Mouse (Mus musculus) hindbrain, embryonic 11.5 days (tissue): ENCODE results near the gene Btbd9. TPM values are rescaled to one million over a fixed set of nuclear protein-coding genes. Genes with fewer than 3 reads are reported as not detected.

Source experiments
- ATAC-seq: fragments of 200-750 bp; cut with Nextera tagmentation; 2 replicates; pipeline ENCODE4 v1.8.0; 2017; ENCODE audit warnings: mild to moderate bottlenecking, moderate TSS enrichment, moderate library complexity; ENCODE audit not compliant: low FRiP score
- DNase-seq: peaks from one replicate; pipeline ENCODE4 v3.0.0-alpha.2; 2015; ENCODE audit warnings: low spot score
- H3K27ac ChIP-seq: fragments of 300-500 bp; sonication (generic); 2 replicates; pipeline ENCODE4 v1.5.1; 2014; ENCODE audit warnings: mild to moderate bottlenecking, low read depth, low read length
- H3K27me3 ChIP-seq: fragments of 300-500 bp; sonication (generic); 2 replicates; pipeline ENCODE4 v1.6.1; 2014; ENCODE audit warnings: mild to moderate bottlenecking, low read length, moderate library complexity, mixed read lengths; ENCODE audit not compliant: control insufficient read depth, insufficient read depth
- H3K36me3 ChIP-seq: fragments of 300-500 bp; sonication (generic); 2 replicates; pipeline ENCODE4 v1.6.1; 2014; ENCODE audit warnings: mild to moderate bottlenecking, low read length, moderate library complexity, mixed read lengths; ENCODE audit not compliant: control insufficient read depth, insufficient read depth
- H3K4me1 ChIP-seq: fragments of 300-500 bp; sonication (generic); replicated peaks from 2 replicates; pipeline ENCODE4 v1.6.1; 2014; ENCODE audit warnings: low read length, mixed read lengths; ENCODE audit not compliant: control insufficient read depth, insufficient read depth
- H3K4me2 ChIP-seq: fragments of 300-500 bp; sonication (generic); replicated peaks from 2 replicates; pipeline ENCODE4 v1.6.1; 2014; ENCODE audit warnings: mild to moderate bottlenecking, low read depth, low read length
- H3K4me3 ChIP-seq: fragments of 300-500 bp; sonication (generic); 2 replicates; pipeline ENCODE4 v1.5.1; 2014; ENCODE audit warnings: low read depth, low read length
- H3K9ac ChIP-seq: fragments of 300-500 bp; sonication (generic); 2 replicates; pipeline ENCODE4 v1.6.1; 2014; ENCODE audit warnings: low read depth, low read length
- H3K9me3 ChIP-seq: fragments of 300-500 bp; sonication (generic); 2 replicates; pipeline ENCODE4 v1.6.1; 2016; ENCODE audit warnings: low read length; ENCODE audit not compliant: control insufficient read depth
- WGBS: fragments of 180-500 bp; shearing (Covaris S2); extraction: QIAGEN DNeasy Blood & Tissue Kit; methylation state at CpG from one replicate; pipeline ENCODE4 v1.1.7; 2014; 5-methylcytosine and 5-hydroxymethylcytosine counted together
- polyA plus RNA-seq: library from polyadenylated mRNA; unstranded; fragments of >200 nt; fragmentation: Nextera tagmentation; extraction: Ambion mirVana; gene quantifications from 2 replicates; pipeline ENCODE4 v1.2.1, GENCODE M21; 2014

Gene Btbd9
- polyA plus RNA-seq, 1 experiment from 2014 or later = 63.0 TPM

DNA sequence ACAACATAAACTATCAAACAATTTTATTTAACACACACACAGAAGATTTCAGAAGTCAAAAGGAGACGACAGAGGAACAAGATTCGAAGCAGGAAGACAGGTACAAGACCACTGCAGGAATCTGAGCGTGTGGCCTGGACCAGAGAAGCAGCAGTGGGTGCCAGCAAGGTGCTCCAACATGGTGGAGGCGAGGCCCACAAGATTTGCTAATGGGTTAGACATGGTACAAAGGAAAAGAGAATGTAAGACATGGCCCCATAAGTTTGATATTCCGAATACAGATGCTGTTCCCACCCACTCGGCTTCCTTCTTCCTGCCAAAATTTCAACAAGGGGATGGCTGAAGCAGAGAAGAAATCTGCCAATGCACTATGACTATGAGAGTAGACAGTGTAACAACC is 94.5 kb downstream of the Btbd9 start:
- Histone ChIP-seq H3K36me3 (no peaks in the 10 kb centered on the region), H3K9me3 (no peaks in the 10 kb centered on the region), H3K4me3 (no peak overlapping the region), H3K4me1 (no peaks in the 10 kb centered on the region), H3K4me2 (no peak overlapping the region), H3K27ac (no peak overlapping the region), H3K27me3 (no peaks in the 10 kb centered on the region), H3K9ac (no peak overlapping the region)
- ATAC-seq = no peak
- no peak for DNase-seq
- WGBS = 96% methylated on average over 6 of the region's 6 CpGs

DNA sequence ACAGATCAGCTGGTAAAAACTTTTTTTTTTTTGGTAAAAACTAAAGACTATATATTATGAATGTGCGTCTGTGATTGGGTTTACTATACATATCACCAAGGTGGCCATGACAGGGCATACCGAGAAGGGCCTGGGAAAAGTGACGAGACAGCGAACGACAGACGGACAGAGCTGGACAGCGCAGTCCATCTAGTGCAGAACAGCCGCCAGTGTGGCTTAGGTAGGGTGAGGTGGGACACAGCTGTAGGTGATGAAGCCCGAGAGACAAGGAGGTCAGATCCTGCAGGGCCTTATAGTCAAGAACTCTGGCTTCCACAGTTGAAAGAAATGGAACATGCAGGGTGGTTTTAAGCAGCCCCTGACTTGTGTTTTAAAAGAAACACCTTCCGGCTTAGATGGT is 94.9 kb downstream of the Btbd9 start:
- Histone ChIP-seq H3K4me2 (no peak overlapping the region), H3K27me3 (no peaks in the 10 kb centered on the region), H3K4me1 (no peaks in the 10 kb centered on the region), H3K36me3 (no peaks in the 10 kb centered on the region), H3K4me3 (no peak overlapping the region), H3K9me3 (no peaks in the 10 kb centered on the region), H3K27ac (no peak overlapping the region), H3K9ac (no peak overlapping the region)
- DNase-seq (no peak), ATAC-seq (no peak)
- 94% methylated on average over 10 of the region's 10 CpGs for WGBS

DNA sequence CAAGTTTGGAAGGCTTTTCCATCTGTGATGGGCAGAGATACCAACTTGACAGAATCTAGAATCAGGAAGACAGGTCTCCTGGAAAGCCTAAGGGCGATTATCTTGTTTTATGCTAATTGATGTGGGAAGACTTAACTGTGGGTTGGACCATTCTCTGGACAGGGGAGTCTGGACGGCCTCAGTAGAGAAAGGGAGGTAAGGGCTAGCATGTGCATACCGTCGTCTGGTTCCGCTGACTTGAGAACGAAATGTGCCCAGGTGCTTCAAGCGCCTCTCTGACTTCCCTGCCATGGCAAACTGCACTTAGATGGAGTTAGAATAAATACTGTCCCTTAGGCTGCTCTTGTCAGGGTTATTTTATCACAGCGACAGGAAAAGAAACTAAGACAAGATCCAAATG is 95.9 kb downstream of the Btbd9 start:
- no peak for DNase-seq
- ATAC-seq = no peak
- H3K9me3 ChIP-seq = no peaks in the 10 kb centered on the region
- 93% methylated on average over 8 of the region's 8 CpGs for WGBS
- no peak overlapping the region for H3K9ac ChIP-seq
- H3K4me3 ChIP-seq = no peak overlapping the region
- H3K27me3 ChIP-seq = no peaks in the 10 kb centered on the region
- no peaks in the 10 kb centered on the region for H3K36me3 ChIP-seq
- H3K27ac ChIP-seq = no peak overlapping the region
- no peaks in the 10 kb centered on the region for H3K4me1 ChIP-seq
- H3K4me2 ChIP-seq = no peak overlapping the region

DNA sequence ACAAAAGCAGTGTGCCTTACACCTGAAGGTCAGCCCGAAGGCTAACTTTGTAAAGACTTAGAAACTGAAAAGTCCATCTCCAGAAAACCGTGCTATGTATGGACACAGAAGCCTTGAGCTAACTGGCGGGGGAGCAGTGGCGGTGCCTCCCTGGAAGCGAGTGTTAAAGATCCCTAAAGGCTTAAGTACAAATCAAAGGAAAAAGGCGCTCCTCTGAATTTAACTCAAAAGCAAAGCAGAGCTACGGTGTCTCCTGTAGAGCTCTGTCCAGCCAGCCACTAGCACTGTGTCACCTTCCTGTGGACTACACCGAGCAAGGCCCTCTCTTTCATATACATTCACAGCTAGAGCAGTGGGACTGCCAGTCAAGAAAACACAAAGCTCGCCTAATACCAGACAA is 98.1 kb downstream of the Btbd9 start:
- no peaks in the 10 kb centered on the region for H3K4me1 ChIP-seq
- ATAC-seq (no peak), DNase-seq (no peak)
- H3K36me3 ChIP-seq = no peaks in the 10 kb centered on the region
- H3K9ac ChIP-seq = no peak overlapping the region
- no peaks in the 10 kb centered on the region for H3K9me3 ChIP-seq
- H3K27me3 ChIP-seq = no peaks in the 10 kb centered on the region
- 76% methylated on average over 9 of the region's 9 CpGs for WGBS
- no peak overlapping the region for H3K4me2 ChIP-seq
- H3K4me3 ChIP-seq = no peak overlapping the region
- H3K27ac ChIP-seq = no peak overlapping the region

DNA sequence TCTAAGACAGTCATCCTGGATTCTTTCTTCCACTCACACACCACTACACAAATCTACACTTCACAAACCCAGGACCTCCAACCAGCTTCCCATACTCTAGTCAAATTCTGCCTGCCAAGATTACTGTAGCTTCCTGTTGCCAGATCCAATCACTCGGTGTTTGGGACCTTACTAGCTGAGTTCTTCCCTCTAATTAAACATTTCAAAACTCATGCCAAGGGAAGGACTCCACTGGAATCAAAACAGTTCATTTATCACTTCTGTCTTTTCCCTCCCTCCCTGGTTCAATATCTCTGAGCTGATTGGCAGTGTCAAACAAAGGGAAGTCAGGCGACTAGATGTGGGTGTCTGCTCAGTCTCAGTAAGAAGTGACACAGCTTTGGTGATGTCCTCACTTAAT is 101.7 kb downstream of the Btbd9 start:
- 71% methylated on average over 2 of the region's 2 CpGs for WGBS
- no peak overlapping the region for H3K4me2 ChIP-seq
- no peak for ATAC-seq

DNA sequence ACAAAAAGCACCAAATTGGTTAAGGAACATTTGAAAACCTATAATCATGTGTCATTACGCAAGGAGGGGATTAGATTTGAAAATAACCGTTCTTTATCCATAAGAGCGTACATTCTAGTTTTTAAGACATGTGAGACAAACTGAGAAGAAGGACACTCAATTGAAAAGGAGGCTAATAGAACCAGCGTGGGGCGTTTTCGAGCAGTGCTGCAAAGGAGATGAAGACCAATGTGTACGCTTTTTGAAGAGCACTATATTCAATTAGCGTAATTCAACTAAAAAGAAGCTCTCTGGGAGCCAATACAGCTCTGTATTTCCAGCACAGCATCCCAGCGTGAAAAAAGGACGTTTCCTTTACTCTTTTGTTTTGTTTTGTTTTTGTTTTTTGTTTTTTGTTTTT is 103.5 kb downstream of the Btbd9 start:
- no peak for ATAC-seq
- Histone ChIP-seq H3K9ac (no peak overlapping the region), H3K4me2 (no peak overlapping the region), H3K27me3 (no peaks in the 10 kb centered on the region), H3K4me1 (0 out of 2 replicates have a peak, but pooled peaks cover 3% of the 10 kb centered on the region), H3K27ac (no peak overlapping the region), H3K9me3 (no peaks in the 10 kb centered on the region), H3K4me3 (no peak overlapping the region), H3K36me3 (no peaks in the 10 kb centered on the region)
- DNase-seq = no peak
- 94% methylated on average over 10 of the region's 10 CpGs for WGBS

More for the DNA sequence above, 101.7 kb downstream of the Btbd9 start:
- DNase-seq = no peak
- Histone ChIP-seq H3K27me3 (no peaks in the 10 kb centered on the region), H3K36me3 (no peaks in the 10 kb centered on the region), H3K9ac (no peak overlapping the region), H3K4me1 (no peaks in the 10 kb centered on the region), H3K9me3 (no peaks in the 10 kb centered on the region), H3K4me3 (no peak overlapping the region), H3K27ac (no peak overlapping the region)

DNA sequence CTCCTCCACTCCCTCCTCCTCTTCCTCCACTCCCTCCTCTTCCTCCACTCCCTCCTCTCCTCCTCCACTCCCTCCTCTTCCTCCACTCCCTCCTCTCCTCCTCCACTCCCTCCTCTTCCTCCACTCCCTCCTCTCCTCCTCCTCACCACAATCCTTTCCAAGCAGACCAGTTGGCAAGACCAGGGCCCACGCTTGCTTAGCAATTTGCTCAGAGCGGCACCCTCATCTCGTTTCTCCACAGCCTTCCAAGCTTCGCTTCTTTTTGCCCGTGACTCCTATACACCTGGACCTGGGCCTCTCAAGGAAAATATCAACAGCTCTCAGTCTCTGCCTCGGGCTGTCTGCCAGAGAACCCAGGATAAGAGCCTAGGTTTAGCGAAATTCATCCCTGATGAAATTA is 104.8 kb downstream of the Btbd9 start:
- H3K36me3 ChIP-seq = no peaks in the 10 kb centered on the region
- 0 out of 2 replicates have a peak, but pooled peaks cover 3% of the 10 kb centered on the region for H3K4me1 ChIP-seq
- DNase-seq = no peak
- no peaks in the 10 kb centered on the region for H3K9me3 ChIP-seq
- no peak overlapping the region for H3K4me3 ChIP-seq
- ATAC-seq = no peak
- H3K4me2 ChIP-seq = no peak overlapping the region
- H3K9ac ChIP-seq = no peak overlapping the region
- no peak overlapping the region for H3K27ac ChIP-seq
- 79% methylated on average over 7 of the region's 7 CpGs for WGBS
- no peaks in the 10 kb centered on the region for H3K27me3 ChIP-seq

DNA sequence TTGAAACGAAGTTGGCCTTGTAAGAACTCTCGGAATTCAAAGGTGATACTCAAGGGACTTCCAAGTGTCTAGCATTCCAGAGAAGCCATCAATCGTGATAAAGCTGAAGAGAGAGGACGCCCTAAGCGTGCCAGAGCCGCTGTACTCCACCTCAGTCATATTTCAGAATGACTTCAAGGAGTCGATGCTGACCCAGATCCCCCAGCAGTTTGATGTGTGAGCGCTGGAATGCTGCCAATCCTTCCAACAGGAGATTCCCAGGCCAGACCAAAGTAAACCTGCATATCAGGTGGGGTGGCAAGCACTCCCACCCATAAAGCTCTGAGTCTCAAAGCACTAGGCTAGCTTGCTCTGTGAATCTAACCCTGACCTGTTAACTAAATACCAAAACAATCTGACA is 105.5 kb downstream of the Btbd9 start:
- H3K4me2 ChIP-seq = no peak overlapping the region
- H3K27ac ChIP-seq = no peak overlapping the region
- H3K9me3 ChIP-seq = no peaks in the 10 kb centered on the region
- H3K4me1 ChIP-seq = 0 out of 2 replicates have a peak, but pooled peaks cover 3% of the 10 kb centered on the region
- DNase-seq (no peak), ATAC-seq (no peak)
- no peaks in the 10 kb centered on the region for H3K36me3 ChIP-seq
- WGBS = 62% methylated on average over 8 of the region's 8 CpGs
- no peak overlapping the region for H3K4me3 ChIP-seq
- H3K9ac ChIP-seq = no peak overlapping the region
- H3K27me3 ChIP-seq = no peaks in the 10 kb centered on the region

DNA sequence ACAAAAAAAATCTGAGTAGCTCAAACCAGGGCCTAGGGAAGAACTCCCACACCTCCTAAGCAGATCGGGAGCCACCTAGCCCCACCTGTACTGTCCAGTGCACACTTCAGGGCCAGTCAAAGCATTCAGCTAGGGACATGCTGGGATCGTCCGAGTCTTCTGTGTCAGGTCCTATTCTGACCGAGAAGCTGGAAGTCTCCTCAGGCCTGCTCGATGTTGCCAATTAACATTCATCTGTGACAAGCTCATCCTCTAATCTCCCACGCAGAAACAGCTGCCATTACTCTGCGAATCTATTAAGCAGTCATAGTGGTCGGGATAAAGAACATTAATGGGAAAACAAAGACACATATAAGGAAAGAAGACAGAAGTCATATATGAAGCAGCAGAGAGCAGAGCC is 106.0 kb downstream of the Btbd9 start:
- no peaks in the 10 kb centered on the region for H3K9me3 ChIP-seq

More for the DNA sequence above, 106.0 kb downstream of the Btbd9 start:
- Histone ChIP-seq H3K9ac (no peak overlapping the region), H3K4me1 (0 out of 2 replicates have a peak, but pooled peaks cover 3% of the 10 kb centered on the region), H3K27me3 (no peaks in the 10 kb centered on the region), H3K27ac (no peak overlapping the region), H3K4me3 (no peak overlapping the region), H3K36me3 (no peaks in the 10 kb centered on the region), H3K4me2 (no peak overlapping the region)
- WGBS = 65% methylated on average over 8 of the region's 8 CpGs
- DNase-seq (no peak), ATAC-seq (no peak)
